Mouse (Mus musculus): ENCODE results near the gene Kmo.

- no peak for TF ChIP-seq GATA1 (IDR thresholded peaks at IDR 0.05; ENCODE audit: borderline replicate concordance, low read length)
- no peak for TF ChIP-seq FLI1 (IDR thresholded peaks at IDR 0.05; ENCODE audit: low read length)
Observed at GRCm38 (mm10) chr1:175632470-175632869, 12.3 kb downstream of the Kmo start.

Measured in megakaryocyte, embryonic 14.5 days (primary cell).